Mouse (Mus musculus) heart, postnatal 0 days (tissue): Measurements from ENCODE around the gene Ptges2.

ENCODE experiments used
- CTCF ChIP-seq: IDR thresholded peaks from 2 replicates; pipeline ENCODE4 v1.5.1; 2016; ENCODE audit warnings: antibody characterized with exemption, control low read depth, low read depth
- EP300 ChIP-seq: IDR thresholded peaks from 2 replicates; pipeline ENCODE4 v1.6.1; 2016; ENCODE audit warnings: antibody characterized with exemption, low read depth

GRCm38 (mm10) chr2:32354336-32354895 lies 41.3 kb upstream of the Ptges2 start:
- TF ChIP-seq CTCF (no peak), EP300 (no peak)
